Mouse (Mus musculus) heart, postnatal 0 days (tissue): ENCODE measurements around the gene Dnah8. TPM values are rescaled to one million over a fixed set of nuclear protein-coding genes. Genes with fewer than 3 reads are reported as not detected.

Experiments
- ATAC-seq: fragments of 200-750 bp; cut with Nextera tagmentation; 2 replicates; pipeline ENCODE4 v1.8.0; 2017; ENCODE audit warnings: low read depth, moderate number of reproducible peaks, moderate library complexity; ENCODE audit not compliant: insufficient read depth
- DNase-seq: peaks from one replicate; pipeline ENCODE4 v3.0.0-alpha.2; 2016; ENCODE audit warnings: low spot score
- H3K27ac ChIP-seq: fragments of 300-500 bp; sonication (generic); 2 replicates; pipeline ENCODE4 v1.5.1; 2014; ENCODE audit warnings: low read depth, mild to moderate bottlenecking
- H3K27me3 ChIP-seq: fragments of 300-500 bp; sonication (generic); 2 replicates; pipeline ENCODE4 v1.6.1; 2014; ENCODE audit warnings: low read length, mixed read lengths; ENCODE audit not compliant: control insufficient read depth, insufficient read depth
- H3K36me3 ChIP-seq: fragments of 300-500 bp; sonication (generic); replicated peaks from 2 replicates; pipeline ENCODE4 v1.6.1; 2014; ENCODE audit warnings: low read length, mixed read lengths; ENCODE audit not compliant: control insufficient read depth, insufficient read depth
- H3K4me1 ChIP-seq: fragments of 300-500 bp; sonication (generic); 2 replicates; pipeline ENCODE4 v1.6.1; 2014; ENCODE audit warnings: antibody characterized with exemption; ENCODE audit not compliant: control insufficient read depth, insufficient read depth
- H3K4me2 ChIP-seq: fragments of 300-500 bp; sonication (generic); 2 replicates; pipeline ENCODE4 v1.6.1; 2014; ENCODE audit warnings: low read depth, mild to moderate bottlenecking, low read length, moderate library complexity
- H3K4me3 ChIP-seq: fragments of 300-500 bp; sonication (generic); 2 replicates; pipeline ENCODE4 v1.5.1; 2014; ENCODE audit warnings: low read depth, low read length
- H3K9ac ChIP-seq: fragments of 300-500 bp; sonication (generic); replicated peaks from 2 replicates; pipeline ENCODE4 v1.6.1; 2014; ENCODE audit warnings: low read depth, low read length, mixed read lengths
- H3K9me3 ChIP-seq: fragments of 300-500 bp; sonication (generic); replicated peaks from 2 replicates; pipeline ENCODE4 v1.6.1; 2016; ENCODE audit warnings: low read length; ENCODE audit not compliant: control insufficient read depth
- CTCF ChIP-seq: IDR thresholded peaks from 2 replicates; pipeline ENCODE4 v1.5.1; 2016; ENCODE audit warnings: antibody characterized with exemption, control low read depth, low read depth
- EP300 ChIP-seq: IDR thresholded peaks from 2 replicates; pipeline ENCODE4 v1.6.1; 2016; ENCODE audit warnings: antibody characterized with exemption, low read depth
- WGBS: fragments of 180-500 bp; shearing (Covaris S2); extraction: QIAGEN DNeasy Blood & Tissue Kit; methylation state at CpG from one replicate; pipeline ENCODE4 v1.1.7; 2014; 5-methylcytosine and 5-hydroxymethylcytosine counted together
- polyA plus RNA-seq: library from polyadenylated mRNA; unstranded; fragments of >200 nt; fragmentation: Nextera tagmentation; extraction: Ambion mirVana; gene quantifications from 2 replicates; pipeline ENCODE4 v1.2.1, GENCODE M21; 2015
- total RNA-seq: library from RNA; depleted of rRNA; stranded (reverse); fragments of >200 nt; gene quantifications from 2 replicates; pipeline ENCODE4 v1.2.3, GENCODE M21; 2014; ENCODE audit warnings: low replicate concordance

Gene Dnah8
- total and polyA plus RNA-seq, 2 experiments from 2014 or later, result 0.59 to 1.5 TPM

DNA sequence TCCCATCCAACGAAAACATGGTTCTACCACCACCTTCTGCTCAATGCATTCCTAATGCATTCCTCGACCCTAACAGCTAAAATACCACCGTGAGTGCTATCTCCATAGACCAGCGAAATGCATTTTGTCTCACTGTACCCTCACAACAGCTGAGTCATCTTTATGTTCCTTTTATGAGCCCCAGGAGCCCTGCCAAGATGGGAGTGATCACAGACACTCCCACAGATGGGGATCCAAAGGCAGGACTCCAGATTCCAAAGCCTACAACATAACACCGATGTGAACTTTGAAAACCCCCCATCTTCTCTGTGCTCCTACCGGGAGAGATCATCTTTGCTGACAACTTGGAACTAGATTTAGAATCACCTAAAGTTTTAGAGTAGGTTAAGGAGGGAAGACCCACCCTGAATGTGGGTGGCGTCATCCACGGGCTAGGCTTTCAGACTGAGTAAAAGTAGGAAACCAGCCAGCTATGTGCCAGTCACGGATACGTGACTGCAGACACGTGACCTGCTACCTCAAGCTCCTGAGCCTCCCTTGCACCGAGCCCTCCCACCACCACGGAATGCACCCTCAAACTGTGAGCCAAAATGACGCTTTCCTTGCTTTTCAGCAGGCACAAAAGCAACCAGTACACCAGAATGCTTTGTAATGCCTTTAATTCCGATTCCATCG is 14.7 kb upstream of the Dnah8 start:
- DNase-seq (no peak), ATAC-seq (no peak)
- no peak overlapping the region for H3K9ac ChIP-seq
- peaks cover 29% of the 10 kb centered on the region for H3K4me1 ChIP-seq
- H3K9me3 ChIP-seq, result no peaks in the 10 kb centered on the region
- no peak overlapping the region for H3K4me2 ChIP-seq
- H3K27ac ChIP-seq, result no peak overlapping the region
- no peaks in the 10 kb centered on the region for H3K27me3 ChIP-seq
- no peaks in the 10 kb centered on the region for H3K36me3 ChIP-seq
- H3K4me3 ChIP-seq, result no peak overlapping the region
- TF ChIP-seq EP300 (no peak), CTCF (no peak)
- WGBS, result 57% methylated on average over 16 of the region's 16 CpGs

DNA sequence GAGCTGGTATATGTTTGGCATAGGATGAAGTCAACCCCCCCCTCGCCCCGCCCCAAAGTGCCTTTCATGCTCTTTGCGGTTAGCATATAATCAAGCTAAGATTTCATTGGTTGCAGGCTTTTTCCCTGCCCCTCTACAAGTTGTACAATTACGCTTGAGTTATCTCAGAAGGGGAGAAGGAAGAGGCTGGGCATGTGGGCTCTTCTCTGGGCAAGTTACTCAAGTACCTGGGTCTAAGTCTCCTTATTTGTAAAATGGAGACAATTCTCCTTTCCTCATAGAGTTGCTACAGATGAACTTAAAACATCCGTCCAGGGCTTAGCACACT is 14.2 kb upstream of the Dnah8 start:
- 98% methylated on average over 5 of the region's 5 CpGs for WGBS
- Histone ChIP-seq H3K4me3 (no peak overlapping the region), H3K27me3 (no peaks in the 10 kb centered on the region), H3K36me3 (no peaks in the 10 kb centered on the region), H3K9ac (no peak overlapping the region), H3K4me1 (peaks cover 29% of the 10 kb centered on the region), H3K4me2 (no peak overlapping the region), H3K27ac (no peak overlapping the region), H3K9me3 (no peaks in the 10 kb centered on the region)
- TF ChIP-seq CTCF (no peak), EP300 (no peak)
- ATAC-seq (no peak), DNase-seq (no peak)

DNA sequence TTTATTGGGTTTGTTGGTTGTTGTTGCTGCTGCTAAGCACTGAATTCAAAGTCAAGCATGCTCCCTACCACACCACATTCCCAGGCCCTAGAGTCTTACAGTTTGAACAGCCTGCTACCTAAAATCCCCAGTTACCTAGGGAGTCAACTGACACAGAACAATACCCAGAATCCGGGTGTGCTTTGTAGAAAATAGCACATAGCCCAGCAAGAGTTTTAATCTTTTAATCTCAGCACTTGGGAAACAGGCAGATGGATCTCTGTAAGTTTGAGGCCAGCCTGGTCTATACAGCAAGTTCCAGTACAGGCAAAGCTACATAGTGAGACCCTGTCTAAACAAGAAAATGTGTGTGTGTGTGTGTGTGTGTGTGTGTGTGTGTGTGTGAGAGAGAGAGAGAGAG is 13.4 kb upstream of the Dnah8 start:
- DNase-seq (no peak), ATAC-seq (no peak)
- no peaks in the 10 kb centered on the region for H3K9me3 ChIP-seq
- no peak overlapping the region for H3K4me3 ChIP-seq
- TF ChIP-seq CTCF (no peak), EP300 (no peak)
- no peaks in the 10 kb centered on the region for H3K27me3 ChIP-seq
- H3K9ac ChIP-seq, result no peak overlapping the region
- no peak overlapping the region for H3K4me2 ChIP-seq
- 77% methylated on average over 1 of the region's 1 CpGs for WGBS
- peaks cover 29% of the 10 kb centered on the region for H3K4me1 ChIP-seq
- H3K27ac ChIP-seq, result no peak overlapping the region
- no peaks in the 10 kb centered on the region for H3K36me3 ChIP-seq

DNA sequence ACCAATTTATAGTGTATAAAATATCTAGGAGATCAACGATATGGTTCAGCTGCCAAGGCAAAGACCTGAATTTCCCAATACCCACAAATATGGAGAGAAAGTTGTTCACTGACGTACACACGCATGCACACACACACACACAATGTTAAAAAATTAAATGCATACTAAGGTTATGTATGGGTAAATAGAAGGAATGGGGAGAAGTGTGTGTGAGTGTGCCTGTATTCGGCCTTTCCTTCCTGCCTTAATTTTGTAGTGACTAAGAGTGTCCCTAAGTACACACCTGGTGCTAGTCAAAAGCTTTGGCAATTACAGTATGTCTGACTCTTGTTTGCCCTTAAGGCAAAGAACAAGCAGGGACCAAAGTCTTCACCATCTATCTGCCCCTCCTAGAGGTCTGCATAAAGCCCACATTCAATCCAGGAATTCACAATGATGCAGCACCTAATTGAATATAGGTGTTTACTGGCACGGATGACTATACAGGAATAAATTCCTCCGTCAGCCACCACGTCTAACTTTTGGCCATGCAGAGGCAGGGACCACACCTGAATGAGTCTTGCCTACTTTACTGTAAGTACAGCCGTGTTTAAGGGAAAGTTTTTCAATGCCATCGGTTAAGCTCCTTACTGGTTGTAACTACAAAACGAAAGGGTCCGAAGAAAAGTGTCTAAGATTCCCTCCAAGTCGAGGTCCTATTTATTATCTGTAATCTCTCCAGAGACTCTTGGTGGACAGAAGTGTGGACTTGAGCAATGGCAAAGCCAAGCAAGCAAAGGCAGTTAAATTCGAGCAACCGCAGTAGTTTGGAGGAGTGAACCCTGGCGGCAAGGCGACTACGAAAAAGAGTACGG is 12.7 kb upstream of the Dnah8 start:
- DNase-seq (no peak), ATAC-seq (no peak)
- peak overlapping the region; percentile 96 for H3K27ac ChIP-seq
- TF ChIP-seq CTCF, result no peak
- TF ChIP-seq EP300, result no peak
- peak overlapping the region; percentile 91 for H3K9ac ChIP-seq
- H3K4me1 ChIP-seq, result peaks cover 29% of the 10 kb centered on the region
- H3K4me2 ChIP-seq, result peak overlapping the region; percentile 72
- H3K27me3 ChIP-seq, result no peaks in the 10 kb centered on the region
- WGBS, result 25% methylated on average over 18 of the region's 18 CpGs
- H3K36me3 ChIP-seq, result no peaks in the 10 kb centered on the region
- no peaks in the 10 kb centered on the region for H3K9me3 ChIP-seq
- peak overlapping the region; percentile 93 for H3K4me3 ChIP-seq

DNA sequence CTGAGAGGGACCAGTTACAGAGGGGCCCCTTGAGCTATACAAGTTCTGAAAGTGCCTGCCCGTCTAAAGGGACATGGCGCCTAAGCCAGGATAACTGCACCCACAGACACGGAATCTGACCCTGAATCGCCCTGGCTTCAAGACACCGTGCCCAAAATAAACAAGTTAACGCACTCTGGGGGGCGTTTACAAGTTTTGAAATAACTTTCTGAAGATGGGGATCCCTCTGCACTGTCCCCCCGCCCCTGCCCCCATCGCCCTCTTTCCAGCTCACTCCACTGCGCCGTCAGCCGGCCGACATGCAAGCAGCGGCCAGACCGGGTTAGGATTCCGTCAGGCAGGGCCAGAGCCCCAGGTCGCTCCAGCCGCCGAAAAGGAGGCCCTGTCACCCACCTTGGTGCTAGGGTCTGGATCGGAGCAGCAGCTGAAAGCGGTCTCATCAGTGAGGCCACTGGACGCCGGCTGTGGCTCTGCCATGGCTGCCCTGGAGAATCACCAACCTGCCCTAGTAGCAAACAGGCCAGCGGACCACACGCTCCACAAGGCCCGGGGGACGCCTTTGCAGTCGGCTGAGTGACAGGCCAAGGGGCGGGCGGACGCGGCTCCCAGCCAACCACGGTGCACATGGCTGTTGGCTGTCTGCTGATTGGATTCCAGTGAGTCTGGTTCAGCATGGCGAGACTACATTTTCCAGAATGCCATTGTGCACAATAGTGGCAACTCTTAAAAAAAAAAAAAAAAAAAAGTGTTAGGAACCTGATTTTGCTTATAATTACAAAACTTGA is 11.9 kb upstream of the Dnah8 start:
- DNase-seq (peak; percentile 98), ATAC-seq (peak; percentile 100)
- Histone ChIP-seq H3K4me2 (peak overlapping the region; percentile 72), H3K4me1 (peaks cover 29% of the 10 kb centered on the region), H3K9ac (peak overlapping the region; percentile 91), H3K27ac (peak overlapping the region; percentile 96), H3K4me3 (peak overlapping the region; percentile 93), H3K27me3 (no peaks in the 10 kb centered on the region), H3K36me3 (no peaks in the 10 kb centered on the region), H3K9me3 (no peaks in the 10 kb centered on the region)
- WGBS, result under 1% methylated on average over 32 of the region's 34 CpGs
- 0 out of 2 replicates have a peak, but pooled peaks have one; percentile 3 for TF ChIP-seq CTCF
- no peak for TF ChIP-seq EP300
